Mouse (Mus musculus) gastrocnemius, postnatal 10 days (tissue): ENCODE results near the gene Aurka. TPM values are rescaled to one million over a fixed set of nuclear protein-coding genes. Genes with fewer than 3 reads are reported as not detected.

Experiments used
- DNase-seq: peaks from one replicate; pipeline ENCODE4 v3.0.0; 2021; ENCODE audit warnings: mixed read lengths
- long read RNA-seq, 2 experiments: library from polyadenylated mRNA; stranded (forward); transcript quantifications; one replicate each; pipeline ENCODE4 v2.0.0; 2021
- total RNA-seq, 2 experiments: library from RNA; stranded (reverse); gene quantifications; 2 replicates each; pipeline ENCODE4 v1.2.3; 2021

Gene Aurka
- 1 to 10 TPM; 6.0 to 7.0 TPM for total RNA-seq
- long read RNA-seq, experiment 1, transcript Aurka-203 (9 exons, 1,862 nt): major isoform, 9 of 15 reads
- long read RNA-seq, experiment 1, partial matches to known transcripts: 2 of 15 reads
- long read RNA-seq, experiment 1, other reads (novel, unspliced or antisense): 2 of 15 reads
- long read RNA-seq, experiment 2, transcript Aurka-203 (9 exons, 1,862 nt): major isoform, 7 of 11 reads
- long read RNA-seq, experiment 2, partial matches to known transcripts: 1 of 11 reads
- long read RNA-seq, experiment 2, other reads (novel, unspliced or antisense): 2 of 11 reads

DNA sequence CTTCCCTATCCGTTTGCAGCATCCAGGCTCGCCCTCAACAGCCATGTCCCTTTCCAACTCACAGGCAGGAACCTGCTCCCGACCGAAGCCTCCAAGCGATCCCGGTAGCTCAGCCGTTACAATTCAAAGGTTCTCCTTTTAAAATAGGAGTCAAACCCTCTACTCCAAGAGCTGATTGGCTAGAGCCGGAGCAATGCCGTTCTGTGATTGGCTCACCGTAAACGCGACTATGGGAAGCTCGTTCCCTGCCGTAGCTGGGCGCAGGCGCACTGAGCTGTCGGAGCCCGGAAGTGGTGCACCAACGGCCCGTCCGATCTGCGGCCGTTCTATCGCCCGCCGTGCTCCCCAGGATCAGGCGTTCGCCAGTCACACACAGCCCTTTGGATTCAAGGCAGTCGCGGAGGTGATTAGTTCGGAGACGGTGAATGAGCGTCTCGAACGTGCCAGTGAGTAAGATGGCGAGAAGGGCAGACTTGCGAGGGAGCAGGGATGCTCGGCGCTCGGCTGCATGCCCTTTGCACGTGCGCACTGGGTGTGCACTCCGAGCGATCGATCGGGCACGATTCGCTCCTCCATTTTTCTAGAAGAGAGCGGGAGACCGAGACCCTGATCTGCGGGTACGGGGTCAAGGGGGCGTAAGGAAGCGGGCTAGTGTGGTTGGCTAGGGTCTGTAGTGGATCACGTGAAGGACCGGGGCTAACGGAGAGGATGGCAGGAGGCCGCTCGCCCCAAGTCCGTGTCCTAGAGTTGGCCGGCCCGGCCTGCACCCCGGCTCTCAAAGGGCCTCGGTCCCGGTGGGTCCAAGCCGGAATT, at the start of gene Aurka, which contains the start of gene Cstf1:
Gene Aurka (minus strand): TSS at position 125 of the 813 bp plus-strand sequence.
Gene Cstf1 (plus strand): TSS at position 271 of the 813 bp plus-strand sequence.
- peak; percentile 93 for DNase-seq

GRCm38 (mm10) chr2:172418208-172418607, 47.9 kb upstream of the Aurka start:
- DNase-seq: no peak

DNA sequence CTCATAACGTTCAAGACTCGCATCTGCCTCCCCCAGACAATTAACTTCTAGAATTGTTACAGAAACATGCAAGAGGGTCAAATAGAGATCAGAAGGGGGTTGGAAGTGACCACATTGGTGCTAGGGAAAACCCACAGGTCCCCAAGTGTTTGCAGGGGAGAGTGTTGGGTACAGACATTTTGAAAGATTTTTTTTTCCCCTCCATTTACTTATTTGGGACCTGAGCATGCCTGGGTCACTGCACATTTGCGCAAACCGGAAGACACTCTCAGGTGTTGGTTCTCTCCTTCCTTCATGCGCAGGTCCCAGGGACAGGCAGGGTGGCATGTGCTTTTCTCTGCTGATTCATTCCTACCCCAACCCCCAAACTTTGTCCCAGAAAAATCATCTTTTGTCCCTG, 46.5 kb upstream of the Aurka start:
- DNase-seq: no peak

GRCm38 (mm10) chr2:172416218-172416617, 45.9 kb upstream of the Aurka start:
- no peak for DNase-seq

GRCm38 (mm10) chr2:172413894-172414293, 43.6 kb upstream of the Aurka start:
- no peak for DNase-seq

GRCm38 (mm10) chr2:172413273-172413672, 42.9 kb upstream of the Aurka start:
- no peak for DNase-seq

DNA sequence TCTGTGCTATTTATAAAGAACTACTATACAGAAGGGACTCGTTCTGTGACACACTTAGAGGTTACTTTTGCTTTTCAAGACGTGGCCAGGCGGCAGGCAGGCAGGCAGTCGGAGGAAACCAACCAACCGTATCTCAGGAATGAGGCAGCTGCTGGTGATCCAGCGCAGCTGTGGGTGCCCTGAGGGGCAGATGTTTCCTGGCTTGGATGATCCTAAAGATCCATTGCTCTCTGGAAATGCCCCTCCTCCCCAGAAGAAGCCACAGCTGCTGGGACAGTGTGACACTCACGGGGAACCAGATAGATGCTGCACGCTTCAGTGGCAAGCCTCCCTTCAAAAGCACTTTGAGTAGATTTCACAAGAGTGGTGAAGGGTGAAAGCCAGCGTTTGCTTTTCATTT, 42.1 kb upstream of the Aurka start:
- DNase-seq: no peak

- DNase-seq: no peak
Measured at GRCm38 (mm10) chr2:172411091-172411490, 40.8 kb upstream of the Aurka start.

DNA sequence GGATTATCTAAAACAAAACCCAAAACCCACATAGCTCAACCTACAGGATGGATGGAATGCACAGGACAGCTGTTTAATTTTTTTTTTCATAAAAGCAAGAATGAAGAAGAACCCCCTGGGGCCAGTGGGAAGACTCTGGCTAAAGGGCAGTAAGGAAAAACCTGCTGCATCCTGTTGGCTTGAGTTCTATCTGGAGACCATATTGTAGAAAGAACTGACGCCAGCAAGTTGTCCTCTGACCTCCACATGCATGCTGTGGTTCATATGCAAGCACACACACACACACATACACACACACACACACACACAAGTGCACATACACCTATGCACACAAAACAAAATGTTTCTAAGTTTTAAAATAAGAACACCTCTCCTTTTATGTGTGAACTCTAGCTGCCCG, 40.4 kb upstream of the Aurka start:
- DNase-seq: no peak

DNA sequence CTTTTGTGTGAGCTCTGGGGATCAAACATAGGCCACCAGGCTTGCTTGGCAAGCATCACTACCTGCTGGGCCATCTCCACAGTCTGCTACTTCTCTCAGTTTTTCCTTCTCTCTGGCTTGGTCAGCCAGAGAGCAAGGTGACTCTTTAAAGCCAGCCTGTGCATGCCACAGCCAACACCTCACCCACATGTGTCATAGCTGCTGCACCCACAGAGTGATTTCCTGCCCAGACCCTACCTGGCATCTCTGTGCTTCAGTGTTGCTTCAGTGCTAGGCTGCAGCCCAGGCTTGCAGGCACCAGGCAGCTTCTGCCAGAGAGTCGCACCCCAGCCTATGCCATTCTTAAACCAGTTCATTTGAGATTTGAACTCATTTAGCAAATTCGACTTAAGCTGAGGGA, 37.2 kb upstream of the Aurka start:
- DNase-seq: no peak

DNA sequence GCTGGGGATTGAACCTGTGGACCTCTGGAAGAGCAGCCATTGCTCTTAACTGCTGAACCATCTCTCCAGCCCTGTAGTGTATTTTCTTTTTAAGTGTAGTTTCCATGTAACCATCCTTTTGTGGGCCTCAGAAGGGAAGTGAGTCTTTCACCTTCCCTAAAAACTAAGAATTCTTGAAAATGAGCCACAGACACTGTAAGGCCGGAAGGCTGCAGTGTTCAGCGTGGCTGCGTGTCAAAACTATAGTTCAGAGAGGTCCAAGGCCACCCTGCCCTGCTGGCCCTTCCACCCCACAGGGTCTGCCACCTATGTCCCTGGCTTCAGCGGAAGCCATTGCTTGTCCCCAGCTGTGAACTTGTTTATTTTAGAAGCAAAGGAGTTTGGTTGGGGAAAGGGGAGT, 35.8 kb upstream of the Aurka start:
- DNase-seq: no peak

DNA sequence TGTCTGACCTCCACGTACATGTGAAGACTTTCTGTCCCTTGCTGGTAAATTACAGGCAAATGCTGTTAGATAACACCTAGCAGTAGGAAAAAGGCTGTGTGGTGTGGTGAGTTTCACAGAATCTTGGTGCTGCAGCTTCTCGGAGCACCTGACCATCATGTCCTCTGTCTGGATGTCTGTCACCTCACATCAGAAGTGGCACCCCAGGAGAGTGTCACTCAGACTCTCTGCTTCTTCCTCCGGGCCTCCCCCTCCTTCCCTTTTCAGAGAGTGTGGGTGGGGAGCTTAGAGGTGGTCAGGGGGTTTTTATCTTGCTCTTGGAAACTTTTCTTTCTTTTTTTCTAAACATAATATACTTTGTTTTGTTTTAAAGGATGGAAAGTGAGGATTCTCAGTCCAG, 34.7 kb upstream of the Aurka start:
- DNase-seq: no peak

DNA sequence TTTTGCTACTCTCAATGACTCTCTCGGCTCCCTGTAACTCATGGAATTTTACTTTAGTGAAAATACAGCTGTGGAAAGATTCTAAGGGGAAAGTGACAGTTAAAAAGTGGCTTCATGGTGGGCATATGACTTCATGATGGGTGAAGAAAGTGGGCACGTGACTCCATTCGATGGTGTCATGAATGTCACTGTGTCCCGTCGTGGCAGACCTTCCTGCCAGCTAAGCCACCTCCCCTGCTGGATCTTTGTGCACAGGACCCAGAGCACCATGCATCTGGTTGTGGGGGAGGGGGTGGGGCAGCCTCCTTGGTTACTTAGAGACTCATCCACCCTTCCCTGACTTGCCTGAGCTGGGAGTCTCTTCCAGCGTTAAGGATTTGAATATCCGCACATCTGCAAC, 33.9 kb upstream of the Aurka start:
- no peak for DNase-seq

GRCm38 (mm10) chr2:172401116-172401825, 30.9 kb upstream of the Aurka start:
- DNase-seq: no peak

- no peak for DNase-seq
Measured at GRCm38 (mm10) chr2:172399901-172400300, 29.6 kb upstream of the Aurka start.

DNA sequence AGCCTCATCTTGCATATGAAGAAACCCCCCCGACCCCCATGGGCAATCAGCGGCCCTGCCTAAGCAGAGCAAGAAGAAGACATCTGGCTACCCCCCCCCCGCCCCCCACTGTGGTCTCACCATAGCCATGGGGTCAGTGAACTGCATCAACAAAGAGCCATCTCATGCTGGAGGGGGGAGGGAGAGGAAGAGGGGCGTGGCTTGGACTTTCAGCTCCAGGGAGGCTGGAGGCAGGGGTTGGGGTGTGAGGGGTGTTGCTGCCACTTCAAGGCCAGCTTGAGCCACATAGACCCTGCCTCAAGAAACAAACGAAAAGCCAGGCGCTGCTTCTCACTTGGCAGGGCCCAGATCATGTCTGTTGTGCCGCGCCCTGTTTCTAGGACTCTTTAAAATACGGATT, 25.6 kb upstream of the Aurka start:
- no peak for DNase-seq

DNA sequence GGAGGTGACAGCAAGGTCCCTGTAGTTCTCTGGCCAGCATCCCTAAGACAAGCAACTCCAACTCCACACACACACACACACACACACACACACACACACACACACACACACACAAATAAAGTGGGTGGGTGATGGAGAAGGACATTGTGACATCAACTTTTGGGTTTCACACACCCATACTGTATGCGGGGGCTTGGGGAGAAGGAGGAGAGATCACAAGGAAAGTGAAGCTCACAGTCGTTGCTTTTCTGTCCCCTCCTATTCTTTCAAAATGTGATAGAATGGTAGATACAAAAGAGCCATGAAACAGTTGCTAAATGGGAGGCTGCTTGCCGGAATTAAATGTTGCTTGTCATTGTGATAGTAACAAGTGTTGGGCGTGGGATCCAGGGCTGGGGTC, 24.3 kb upstream of the Aurka start:
- DNase-seq: no peak

DNA sequence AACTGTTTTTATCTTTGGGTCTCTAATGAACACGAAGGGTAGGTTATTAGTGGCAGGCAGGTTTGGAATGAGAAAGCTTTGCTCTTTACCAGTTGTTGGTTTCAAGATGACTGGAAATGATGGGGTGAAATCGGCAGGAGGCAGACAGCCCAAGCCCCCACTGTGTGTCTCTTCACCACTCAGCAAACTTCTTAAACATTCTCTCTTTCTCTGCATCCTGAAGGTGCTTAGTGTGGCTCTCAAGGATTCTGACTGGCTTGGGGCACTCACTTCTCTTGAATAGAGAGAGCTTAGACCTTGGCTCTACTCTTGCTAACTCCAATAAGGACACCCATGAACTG, 23.7 kb upstream of the Aurka start:
- no peak for DNase-seq

DNA sequence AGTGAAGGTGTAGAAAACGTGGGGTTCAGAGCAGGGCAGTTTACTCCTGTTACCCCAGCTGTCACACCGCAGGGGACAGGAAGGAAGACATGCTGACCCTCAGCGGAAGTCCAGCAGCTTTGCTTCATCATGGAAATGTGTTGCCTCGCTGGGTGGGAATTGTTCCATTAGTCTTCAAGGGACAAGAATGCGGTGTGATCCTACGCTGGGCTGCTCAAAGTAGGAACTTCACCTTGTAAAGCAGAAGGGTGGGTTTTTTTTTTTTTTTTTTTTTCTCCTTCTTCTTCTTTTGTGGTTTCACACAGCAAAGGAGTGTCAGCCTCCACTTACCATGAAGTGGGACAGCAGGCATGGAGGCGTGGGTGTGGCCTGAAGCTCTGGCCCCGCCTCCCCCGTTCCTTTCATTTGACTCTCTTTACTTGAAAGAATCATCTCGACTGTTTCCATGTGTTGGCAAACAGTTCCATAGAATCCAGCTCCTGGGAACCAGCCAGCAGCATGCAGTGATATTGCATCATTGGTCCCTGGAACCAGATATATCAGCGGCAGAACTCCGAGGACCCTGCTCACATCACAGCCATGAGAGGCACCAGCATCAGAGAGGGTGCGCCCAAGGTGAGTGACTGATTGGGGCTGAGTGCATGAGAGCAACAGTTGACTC, 23.2 kb upstream of the Aurka start, which contains the start of gene Cass4:
Gene Cass4 (plus strand): TSS at position 404 of the 661 bp plus-strand sequence.
- no peak for DNase-seq

- no peak for DNase-seq
Measured at GRCm38 (mm10) chr2:172392041-172392521, 21.7 kb upstream of the Aurka start.

DNA sequence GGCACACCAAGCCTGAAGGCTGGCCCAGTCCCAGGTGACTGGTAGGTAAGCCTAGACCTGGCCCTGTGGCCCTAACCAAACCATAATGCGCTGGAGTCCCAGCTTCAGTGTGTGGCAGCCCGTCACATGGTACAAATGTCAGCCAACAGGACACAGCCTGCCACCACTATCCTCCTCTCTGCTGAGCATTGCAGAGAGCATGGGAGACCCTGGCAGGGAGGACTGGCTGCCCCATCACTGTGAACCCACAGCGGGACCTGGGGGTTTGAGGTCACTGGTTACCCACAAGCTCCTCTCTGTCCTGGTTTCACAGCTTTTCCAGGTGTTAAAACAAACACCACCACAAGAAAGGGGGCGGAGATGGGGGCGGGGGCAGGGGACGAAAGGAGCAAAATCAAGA, 20.0 kb upstream of the Aurka start:
- no peak for DNase-seq

- DNase-seq: no peak
Measured at GRCm38 (mm10) chr2:172384715-172385114, 14.4 kb upstream of the Aurka start.
